Comparison of ENCODE assay signal across 21 mouse cellular contexts in the genomic region with DNA sequence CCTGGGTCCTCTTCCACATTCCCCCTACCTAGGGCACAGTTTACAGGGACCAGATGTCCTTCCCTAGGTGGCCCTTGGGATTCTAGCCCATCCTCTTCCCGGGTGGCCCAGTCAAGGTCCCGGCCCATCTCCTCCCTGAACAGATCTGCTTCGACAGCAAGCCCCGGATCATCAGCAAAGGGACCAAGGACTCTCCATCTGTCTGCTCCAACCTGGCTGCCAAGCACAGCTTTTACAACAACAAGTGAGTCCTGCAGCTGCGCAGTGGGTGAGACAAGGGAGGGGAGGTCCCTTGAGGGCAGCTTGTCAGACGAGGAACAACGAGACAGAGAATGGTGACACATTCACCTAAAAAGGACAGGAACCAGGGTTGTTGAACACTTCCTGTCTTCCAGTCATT. TPM values are rescaled to one million over a fixed set of nuclear protein-coding genes. Genes with fewer than 3 reads are reported as not detected.
DNase-seq lines count a peak whose midpoint lies in the region; ATAC-seq and TF ChIP-seq lines count a peak whose summit lies in the region.
"Had no signal": no experiment of that assay in that cellular context is flagged by ENCODE, and none has a peak within 500 bp of the region (broad histone marks: within the 10 kb centered on the region; RNA-seq: fewer than 3 reads in every experiment).

No protein-coding gene starts in this region.

- no peak overlapping the region for H3K4me2 ChIP-seq in midbrain, postnatal 0 days (ENCODE audit: low read depth, low read length, poor library complexity, severe bottlenecking)
- no peak overlapping the region for H3K4me2 ChIP-seq in midbrain, embryonic 11.5 days
- H3K4me2 ChIP-seq: forebrain, embryonic 15.5 days; heart, embryonic 12.5 days; hindbrain, embryonic 12.5 days; liver, embryonic 11.5 days had no signal

- H3K4me3 ChIP-seq in midbrain, postnatal 0 days (ENCODE audit: low read depth, low read length): no peak overlapping the region
- H3K4me3 ChIP-seq in midbrain, embryonic 11.5 days (ENCODE audit: low read depth, low read length): no peak overlapping the region
- H3K4me3 ChIP-seq: forebrain, embryonic 15.5 days; heart, embryonic 12.5 days; hindbrain, embryonic 12.5 days; limb, embryonic 10.5 days had no signal

- peaks cover 86% of the 10 kb centered on the region for H3K36me3 ChIP-seq in midbrain, postnatal 0 days (ENCODE audit: insufficient read depth, low read length)
- H3K36me3 ChIP-seq in midbrain, embryonic 11.5 days (ENCODE audit: control insufficient read depth, insufficient read depth, low read length): peaks cover 29% of the 10 kb centered on the region

- H3K27me3 ChIP-seq in midbrain, postnatal 0 days (ENCODE audit: insufficient read depth, low read length): no peaks in the 10 kb centered on the region
- H3K27me3 ChIP-seq in midbrain, embryonic 11.5 days (ENCODE audit: control insufficient read depth, insufficient read depth, low read length): no peaks in the 10 kb centered on the region
- H3K27me3 ChIP-seq: forebrain, embryonic 15.5 days; heart, embryonic 12.5 days; hindbrain, embryonic 12.5 days had no signal

- no peak overlapping the region for H3K9ac ChIP-seq in midbrain, postnatal 0 days (replicated peaks; ENCODE audit: low read length, poor library complexity, severe bottlenecking)
- H3K9ac ChIP-seq in midbrain, embryonic 11.5 days (ENCODE audit: low read length): no peak overlapping the region
- H3K9ac ChIP-seq: forebrain, embryonic 15.5 days; heart, embryonic 12.5 days; hindbrain, embryonic 12.5 days had no signal

- H3K4me1 ChIP-seq in midbrain, postnatal 0 days (ENCODE audit: insufficient read depth, low read length): no peaks in the 10 kb centered on the region
- H3K4me1 ChIP-seq in midbrain, embryonic 11.5 days (ENCODE audit: control insufficient read depth, insufficient read depth, low read length): no peaks in the 10 kb centered on the region
- H3K4me1 ChIP-seq: forebrain, embryonic 15.5 days; hindbrain, embryonic 12.5 days; limb, embryonic 10.5 days had no signal

- 0 out of 2 replicates have a peak, but pooled peaks have one; percentile 36 for ATAC-seq in cerebellum, adult (ENCODE audit: insufficient number of reproducible peaks, low FRiP score, low TSS enrichment)
- ATAC-seq in midbrain, postnatal 0 days (ENCODE audit: low FRiP score): no peak
- ATAC-seq in midbrain, embryonic 11.5 days (ENCODE audit: low FRiP score): no peak
- ATAC-seq: forebrain, embryonic 15.5 days; midbrain, embryonic 16.5 days had no signal

- no peaks in the 10 kb centered on the region for H3K9me3 ChIP-seq in midbrain, postnatal 0 days (ENCODE audit: low read length)
- H3K9me3 ChIP-seq in midbrain, embryonic 11.5 days (ENCODE audit: control insufficient read depth, low read length): no peaks in the 10 kb centered on the region
- H3K9me3 ChIP-seq: forebrain, embryonic 15.5 days; heart, embryonic 12.5 days; hindbrain, embryonic 12.5 days; limb, embryonic 10.5 days had no signal

- TF ChIP-seq CTCF in midbrain, postnatal 0 days (IDR thresholded peaks at IDR 0.05): no peak

- WGBS in midbrain, postnatal 0 days: 82% methylated on average over 7 of the region's 7 CpGs
- 92% methylated on average over 7 of the region's 7 CpGs for WGBS in midbrain, embryonic 11.5 days

- H3K27ac ChIP-seq in midbrain, postnatal 0 days (ENCODE audit: low read depth, low read length): no peak overlapping the region
- H3K27ac ChIP-seq in midbrain, embryonic 11.5 days (ENCODE audit: low read depth, low read length): no peak overlapping the region
- H3K27ac ChIP-seq: forebrain, embryonic 15.5 days; hindbrain, embryonic 12.5 days; limb, embryonic 10.5 days had no signal

- DNase-seq in cerebellum, postnatal 4 days (ENCODE audit: low spot score in 2 of 2): no peak
- peak; percentile 20 for DNase-seq in midbrain, postnatal 0 days (ENCODE audit: low spot score)
- DNase-seq in midbrain, embryonic 11.5 days (ENCODE audit: low spot score, missing footprints): no peak
- DNase-seq in cerebellum, adult 9-11 months: peak; percentile 81
- no peak for DNase-seq in thymus, postnatal 25 days
- no peak for DNase-seq in kidney, postnatal 25 days
- DNase-seq in neural tube, embryonic 10.5 days (ENCODE audit: extremely low spot score, low spot score): no peak
- DNase-seq: adrenal gland, postnatal 36 days; heart, postnatal 14 days; kidney, adult 9 months; kidney, postnatal 4 days; lung, adult 18-20 months; right cerebral cortex, postnatal 25 days; thymus, postnatal 14 days had no signal

RNA-seq across cellular contexts. Expression of a gene that starts 20.4 kb away (rescaled TPM):
- 60.1 and 60.6 TPM in 2 replicates for total RNA-seq in midbrain, postnatal 0 days (2014; rRNA removed)
- 23.6 and 25.4 TPM in 2 replicates for polyA plus RNA-seq in midbrain, postnatal 0 days (2015; fragmentation: Nextera tagmentation; extraction: Ambion mirVana)
- 11.0 and 12.9 TPM in 2 replicates for polyA plus RNA-seq in midbrain, embryonic 11.5 days (2014; fragmentation: Nextera tagmentation; extraction: Ambion mirVana)

RNA-seq across cellular contexts. Expression of a gene that starts 36.5 kb away (rescaled TPM):
- total RNA-seq in midbrain, postnatal 0 days (2014; rRNA removed): 154 and 183 TPM in 2 replicates
- 142 and 146 TPM in 2 replicates for polyA plus RNA-seq in midbrain, postnatal 0 days (2015; fragmentation: Nextera tagmentation; extraction: Ambion mirVana)
- polyA plus RNA-seq in midbrain, embryonic 11.5 days (2014; fragmentation: Nextera tagmentation; extraction: Ambion mirVana): 152 and 156 TPM in 2 replicates

RNA-seq across cellular contexts. Expression of a gene that starts 37.0 kb away (rescaled TPM):
- 147 and 154 TPM in 2 replicates for total RNA-seq in midbrain, postnatal 0 days (2014; rRNA removed)
- 43.9 TPM in 2 replicates for polyA plus RNA-seq in midbrain, postnatal 0 days (2015; fragmentation: Nextera tagmentation; extraction: Ambion mirVana)
- 34.3 and 35.0 TPM in 2 replicates for polyA plus RNA-seq in midbrain, embryonic 11.5 days (2014; fragmentation: Nextera tagmentation; extraction: Ambion mirVana)

Comparison
In these comparisons a context has a peak if more than half of its experiments do, and no peak if none do; other contexts are left out.
1. DNase-seq: peak in midbrain, postnatal 0 days (single experiment) and cerebellum, adult 9-11 months (single experiment); none in cerebellum, postnatal 4 days (0 of 2), midbrain, embryonic 11.5 days (single experiment), thymus, postnatal 25 days (single experiment), kidney, postnatal 25 days (0 of 2) and neural tube, embryonic 10.5 days (single experiment).